Mouse (Mus musculus): ENCODE measurements around the gene Steap3.

The Steap3 gene

DNA sequence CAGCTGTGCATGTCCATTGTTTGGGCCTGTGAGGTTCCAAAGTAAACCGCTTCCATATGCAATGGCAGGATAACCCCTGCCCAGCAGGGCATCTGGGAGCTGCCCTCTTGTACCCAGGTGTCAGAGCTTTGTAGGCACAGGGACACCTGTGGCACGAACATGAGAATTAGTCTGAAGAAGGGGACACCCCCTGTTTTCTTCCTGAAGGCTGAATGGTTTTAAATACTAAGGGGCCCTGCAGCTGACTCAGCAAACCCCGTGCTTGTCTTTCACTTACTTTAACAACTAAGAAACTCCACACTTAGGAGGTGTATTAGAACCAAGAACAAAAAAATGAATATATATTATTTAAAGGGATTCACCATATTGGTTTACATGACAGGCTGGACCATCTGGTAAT, 74.4 kb downstream of the Steap3 start:
- no peak for DNase-seq (ENCODE audit: low spot score in 2 of 2)

GRCm38 (mm10) chr1:120197189-120197588, 75.3 kb downstream of the Steap3 start:
- DNase-seq (ENCODE audit: low spot score in 2 of 2) = peak in 1 of 2 experiments; percentile 60

DNA sequence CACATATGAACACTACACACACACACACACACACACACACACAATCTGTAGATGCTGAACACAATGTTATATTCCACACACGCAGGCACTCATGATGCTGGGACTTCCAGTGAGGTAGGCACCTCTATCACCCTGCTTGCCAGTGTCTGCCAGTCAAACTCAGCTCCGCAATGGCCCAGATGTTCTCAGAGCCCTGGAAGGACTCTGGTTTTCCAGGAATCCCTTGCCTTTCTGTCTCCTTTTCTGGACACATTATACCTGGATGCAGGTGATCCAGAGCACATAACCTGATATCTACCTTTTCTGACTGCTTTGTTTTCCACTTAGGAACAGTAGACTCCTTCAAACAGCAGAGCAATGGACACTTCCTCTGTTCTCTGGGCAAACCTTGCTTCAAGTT, 75.8 kb downstream of the Steap3 start:
- no peak for DNase-seq (ENCODE audit: low spot score in 2 of 2)

- DNase-seq (ENCODE audit: low spot score in 2 of 2) = no peak
Observed at GRCm38 (mm10) chr1:120195947-120196346, 76.6 kb downstream of the Steap3 start.

- no peak for DNase-seq (ENCODE audit: low spot score in 2 of 2)
Observed at GRCm38 (mm10) chr1:120193586-120193985, 78.9 kb downstream of the Steap3 start.

GRCm38 (mm10) chr1:120192321-120192720, 80.2 kb downstream of the Steap3 start:
- no peak for DNase-seq (ENCODE audit: low spot score in 2 of 2)

DNA sequence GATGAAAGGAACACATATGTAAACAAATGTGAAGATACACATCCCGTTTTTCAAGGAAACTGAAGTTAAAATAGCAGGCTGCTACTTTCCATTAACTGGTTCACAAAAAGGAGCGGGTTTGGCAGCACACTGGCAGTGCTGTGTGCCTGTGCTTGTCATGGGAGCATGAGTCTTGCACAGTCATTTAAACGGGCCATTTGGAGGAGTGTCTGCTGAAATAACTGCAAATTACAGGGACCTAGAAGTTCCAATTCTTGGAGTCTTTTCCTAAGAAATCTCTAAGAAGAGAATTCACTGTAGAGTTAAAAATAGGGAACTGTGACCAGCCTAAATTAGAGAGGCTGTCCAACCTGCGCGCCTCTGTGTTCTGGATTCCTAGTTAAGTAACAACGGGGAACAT, 81.6 kb downstream of the Steap3 start:
- DNase-seq (ENCODE audit: low spot score in 2 of 2) = no peak

DNA sequence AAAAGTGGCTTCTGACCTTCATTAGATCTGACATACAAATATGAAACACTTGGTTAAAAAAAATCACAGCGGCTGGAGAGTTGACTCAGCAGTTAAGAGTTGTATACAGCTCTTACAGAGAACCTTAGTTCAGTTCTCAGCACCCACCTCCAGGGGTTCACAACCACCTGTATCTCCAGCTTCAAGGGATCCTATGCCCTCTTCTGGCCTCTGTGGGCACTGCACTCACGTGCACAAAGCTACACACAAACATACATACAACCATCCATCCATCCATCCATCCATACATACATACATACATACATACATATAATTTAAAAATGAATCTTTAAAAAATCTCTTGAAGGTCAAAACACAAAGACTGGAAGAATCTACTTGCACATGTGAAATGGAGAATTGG, 82.2 kb downstream of the Steap3 start:
- no peak for DNase-seq (ENCODE audit: low spot score in 2 of 2)

DNA sequence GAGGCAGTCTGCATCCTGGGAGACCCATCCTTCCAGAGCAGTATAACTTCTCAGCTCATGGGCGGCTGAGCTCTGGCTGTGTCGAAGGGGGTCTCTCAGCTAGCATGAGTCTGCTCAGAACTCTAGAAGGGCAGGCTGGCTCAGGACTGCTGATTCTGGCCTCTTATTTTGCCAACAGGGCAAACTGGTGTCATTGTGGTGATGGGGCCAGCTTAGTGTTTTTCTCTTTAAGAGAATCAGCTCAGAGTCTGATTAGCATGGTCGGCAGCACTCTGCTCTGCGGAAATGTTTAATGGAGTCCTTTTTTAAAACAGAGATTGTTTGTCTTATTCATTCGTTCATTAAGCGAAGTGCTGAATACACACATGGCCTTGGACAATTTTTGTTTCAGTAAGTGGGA, 83.3 kb downstream of the Steap3 start:
- DNase-seq (ENCODE audit: low spot score in 2 of 2) = no peak

DNA sequence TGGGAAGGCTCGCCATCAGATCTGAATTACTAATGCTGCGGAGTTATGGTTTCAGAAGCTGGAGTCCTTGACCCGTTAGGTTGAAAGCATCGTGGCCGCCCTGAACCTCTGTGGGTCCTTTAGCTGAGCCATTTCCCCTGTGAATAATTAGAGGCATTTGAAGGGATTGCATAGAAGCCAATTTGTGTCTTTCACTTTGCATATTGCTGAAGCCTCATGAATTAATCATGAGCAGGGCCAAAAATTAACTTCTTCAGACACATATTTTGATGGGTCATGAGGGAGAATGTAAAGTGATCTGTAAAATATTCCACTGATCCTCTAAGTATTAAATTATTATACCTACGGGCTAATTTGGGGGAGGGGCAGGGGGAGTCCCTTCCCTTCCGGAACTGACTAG, 85.4 kb downstream of the Steap3 start:
- no peak for DNase-seq (ENCODE audit: low spot score in 2 of 2)

DNA sequence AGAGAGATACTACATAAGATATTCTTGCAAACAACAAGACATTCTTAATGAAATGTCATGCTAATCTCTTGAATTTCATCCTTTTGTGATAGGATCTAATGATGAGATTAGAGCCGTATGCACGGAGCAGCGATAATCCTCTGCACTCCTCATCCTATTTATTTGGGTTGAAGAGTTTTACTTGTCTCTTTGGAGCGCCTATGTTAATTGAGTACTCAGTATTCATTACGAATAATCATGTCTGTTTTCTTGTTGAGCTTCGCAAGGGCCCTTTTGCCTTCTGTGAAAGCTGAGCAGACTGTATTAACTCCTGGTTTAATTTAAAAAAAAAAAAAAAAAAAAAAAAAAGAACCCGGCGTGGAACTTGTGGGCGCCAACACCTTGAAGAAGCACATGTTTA, 85.8 kb downstream of the Steap3 start:
- no peak for DNase-seq (ENCODE audit: low spot score in 2 of 2)

DNA sequence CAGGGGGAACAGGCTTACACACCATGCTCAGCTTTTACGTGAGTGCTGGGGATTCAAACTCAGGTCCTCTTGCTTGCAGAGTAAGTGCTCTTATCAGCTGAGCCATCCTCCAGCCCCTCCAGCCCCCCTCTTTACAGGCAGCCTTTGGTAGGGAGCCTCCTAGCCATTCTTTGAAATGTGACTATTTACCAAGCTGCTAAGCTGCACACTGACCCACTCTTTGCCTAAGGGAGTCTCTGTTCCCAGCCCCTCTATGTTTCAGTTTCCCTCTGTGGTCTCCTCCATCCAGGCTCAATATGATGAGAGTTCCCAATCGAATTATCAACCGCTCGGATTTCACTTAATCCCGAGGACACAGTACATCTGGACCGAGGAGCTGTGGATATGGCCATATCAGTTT, 86.3 kb downstream of the Steap3 start:
- no peak for DNase-seq (ENCODE audit: low spot score in 2 of 2)

DNA sequence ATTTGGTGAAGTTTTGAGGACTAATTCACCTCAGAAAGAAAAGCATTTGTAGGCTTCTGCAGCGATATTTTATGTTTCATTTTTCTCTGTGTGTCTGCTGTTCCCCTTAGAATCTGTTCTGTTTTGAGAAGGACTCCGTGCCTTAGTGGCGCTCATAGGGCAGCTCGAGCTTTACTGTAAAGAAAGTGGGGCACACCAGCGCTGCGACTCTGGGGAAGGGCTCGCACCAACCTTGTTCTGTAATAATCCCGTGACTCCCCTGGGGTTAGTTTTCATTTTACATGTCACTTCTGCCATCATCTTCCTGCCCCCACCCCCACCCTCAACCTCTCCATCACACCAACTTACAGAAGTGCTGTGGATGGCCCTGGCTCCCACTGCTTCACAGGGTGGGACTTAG, 95.4 kb downstream of the Steap3 start:
- DNase-seq (ENCODE audit: low spot score in 2 of 2) = no peak

- DNase-seq (ENCODE audit: low spot score in 2 of 2) = peak; percentile 34 to 42
Observed at GRCm38 (mm10) chr1:120176313-120176712, 96.2 kb downstream of the Steap3 start.

GRCm38 (mm10) chr1:120174991-120175390, 97.5 kb downstream of the Steap3 start:
- DNase-seq (ENCODE audit: low spot score in 2 of 2) = no peak

- DNase-seq (ENCODE audit: low spot score in 2 of 2) = peak in 1 of 2 experiments; percentile 6
Observed at GRCm38 (mm10) chr1:120171819-120172521, 100.5 kb downstream of the Steap3 start.

DNA sequence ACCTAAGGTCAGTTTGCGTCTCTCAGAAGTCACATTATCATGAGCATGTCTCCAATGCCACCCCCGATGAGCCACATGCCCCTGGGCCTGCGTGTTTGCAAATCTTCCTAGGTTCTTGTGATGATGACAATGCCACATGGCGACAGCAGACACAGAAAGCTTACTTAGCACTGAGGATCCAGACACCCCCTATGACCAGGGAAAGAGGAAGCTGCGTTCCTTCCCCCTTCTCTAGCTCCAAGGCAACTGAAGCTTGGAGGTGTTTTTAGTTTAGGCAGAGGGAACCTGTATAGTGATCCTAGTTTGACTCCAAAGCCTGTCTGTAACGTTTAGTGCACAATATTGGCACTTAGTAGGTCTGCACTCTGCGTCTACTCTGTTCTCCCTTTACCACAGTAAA, 102.2 kb downstream of the Steap3 start:
- no peak for DNase-seq (ENCODE audit: low spot score in 2 of 2)

DNA sequence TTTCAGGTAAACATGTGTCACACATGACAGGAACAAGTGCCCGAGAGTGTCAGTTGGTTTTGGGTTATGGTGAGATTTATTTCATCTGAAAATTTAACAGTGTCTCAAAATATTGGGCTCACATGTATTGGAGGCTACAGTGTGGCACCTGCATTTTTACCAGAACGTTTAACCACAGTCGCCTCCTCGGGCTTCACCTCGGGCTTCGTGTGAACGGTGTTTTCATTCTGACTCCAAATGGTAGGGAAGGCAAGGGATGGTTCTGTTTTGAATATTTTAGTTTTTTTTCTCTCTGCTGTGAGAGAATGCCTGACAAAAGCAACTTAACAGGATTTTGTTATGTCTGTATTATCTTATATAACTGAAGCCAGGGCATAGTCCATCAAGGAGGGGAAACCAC, 103.8 kb downstream of the Steap3 start:
- DNase-seq (ENCODE audit: low spot score in 2 of 2) = no peak

DNA sequence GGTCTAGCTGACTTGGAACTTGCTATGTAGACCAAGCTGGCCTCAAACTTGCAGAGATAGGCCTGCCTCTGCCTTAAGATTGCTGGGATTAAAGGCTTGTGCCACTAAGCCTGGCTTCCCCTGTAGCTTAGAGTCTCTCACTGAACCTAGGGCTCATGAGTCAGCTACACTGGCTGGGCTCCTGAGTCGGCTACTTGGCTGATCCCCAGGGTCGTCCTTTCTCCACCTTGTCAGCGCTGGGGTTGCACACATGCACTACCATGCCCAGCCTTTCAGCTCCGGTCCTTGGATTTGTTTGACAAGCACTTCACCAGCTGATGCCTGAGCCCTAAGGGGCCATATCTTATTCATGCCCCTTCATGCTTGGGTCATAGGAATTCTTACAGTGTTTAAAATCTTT, 104.5 kb downstream of the Steap3 start:
- DNase-seq (ENCODE audit: low spot score in 2 of 2) = no peak

DNA sequence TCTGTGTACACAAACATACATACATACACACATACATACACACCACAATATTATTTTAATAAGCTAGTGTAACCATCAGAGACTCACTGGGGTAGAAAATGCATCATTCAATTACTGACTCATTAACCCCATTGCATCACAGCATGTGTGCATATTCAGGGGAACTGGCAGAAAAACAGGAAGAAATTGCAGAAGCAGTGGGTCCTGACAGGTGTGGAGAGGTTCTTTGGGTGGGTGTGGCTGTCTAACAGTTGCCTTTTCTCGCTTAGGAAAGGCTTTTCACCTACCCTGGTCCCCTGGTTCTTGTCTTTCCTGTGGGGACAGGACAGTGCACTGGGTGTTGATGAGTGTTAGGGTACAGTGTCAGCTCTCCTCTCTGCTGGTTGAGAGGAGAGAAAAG, 109.9 kb downstream of the Steap3 start:
- DNase-seq (ENCODE audit: low spot score in 2 of 2) = no peak

GRCm38 (mm10) chr1:120161502-120161901, 111.0 kb downstream of the Steap3 start:
- no peak for DNase-seq (ENCODE audit: low spot score in 2 of 2)

DNA sequence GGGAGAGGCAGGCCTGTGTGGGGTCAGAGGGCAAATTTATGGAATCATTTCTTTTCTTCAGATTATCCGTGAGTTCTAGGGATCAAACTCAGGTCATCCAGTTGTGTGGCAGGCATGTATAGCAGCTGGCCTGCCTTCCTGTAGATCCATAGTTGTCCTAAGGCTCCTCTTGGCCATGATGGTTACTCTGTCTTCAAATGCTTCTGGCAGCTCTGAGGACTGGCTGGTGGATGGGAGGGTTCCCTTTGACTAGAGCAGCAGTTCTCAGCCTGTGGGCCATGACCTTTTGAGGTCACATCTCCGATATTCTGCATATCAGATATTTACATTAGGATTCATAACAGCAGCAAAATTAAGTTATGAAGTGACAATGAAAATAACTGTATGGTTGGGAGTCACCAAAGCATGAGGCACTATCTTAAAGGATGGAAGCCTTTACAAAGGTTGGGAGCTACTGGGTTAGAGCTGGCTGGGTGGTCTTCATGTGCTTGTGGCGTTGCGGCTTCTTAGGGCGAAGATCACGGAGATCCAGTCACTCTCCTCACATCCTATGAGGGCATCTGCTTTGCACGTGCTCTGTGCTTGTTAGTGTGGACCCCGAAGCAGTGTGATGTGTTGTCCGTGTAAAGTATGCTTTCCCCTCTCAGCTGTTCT, 113.9 kb downstream of the Steap3 start:
- no peak for DNase-seq (ENCODE audit: low spot score in 2 of 2)

DNA sequence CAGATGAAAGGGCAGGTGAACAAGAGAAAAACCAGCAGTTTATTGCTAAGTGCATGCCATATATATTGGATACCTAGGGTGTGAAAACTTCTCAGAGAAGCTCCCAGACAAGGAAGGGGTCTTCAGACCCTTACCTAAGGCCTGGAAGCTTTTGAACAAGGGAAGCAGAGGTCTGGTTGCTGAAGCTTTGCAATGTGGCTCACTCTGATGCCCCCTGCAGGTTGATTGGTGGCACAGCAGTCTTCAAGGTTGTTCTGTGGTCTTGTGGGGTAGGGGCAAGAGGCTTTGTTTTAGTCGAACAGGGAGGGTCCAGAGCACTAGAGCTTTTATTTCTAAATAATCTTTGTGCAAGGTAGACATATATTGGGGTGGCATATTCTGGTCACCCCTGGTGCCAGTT, 117.2 kb downstream of the Steap3 start:
- no peak for DNase-seq (ENCODE audit: low spot score in 2 of 2)

DNA sequence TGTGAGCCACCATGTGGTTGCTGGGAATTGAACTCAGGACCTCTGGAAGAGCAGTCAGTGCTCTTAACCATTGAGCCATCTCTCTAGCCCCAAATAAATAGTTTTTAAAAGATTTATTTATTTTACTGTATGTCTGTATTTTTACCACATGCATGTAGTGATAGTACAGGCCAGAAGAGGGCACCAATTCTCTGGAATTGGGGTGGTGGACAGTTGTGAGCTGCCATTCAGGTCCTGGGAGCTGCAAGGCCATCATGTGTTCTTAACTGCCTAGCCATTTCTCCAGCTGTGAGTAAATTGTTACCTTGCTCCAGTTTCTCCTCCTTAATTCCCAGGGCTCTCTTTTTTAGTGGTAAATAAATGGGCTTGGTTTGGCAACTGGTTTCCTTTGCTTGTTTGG, 118.3 kb downstream of the Steap3 start:
- peak in 1 of 2 experiments; percentile 11 for DNase-seq (ENCODE audit: low spot score in 2 of 2)

Data from heart, adult 9 months (tissue).